Mouse (Mus musculus) kidney, adult 2 months (tissue): Measurements from ENCODE around the gene Cdc123.

ENCODE experiments used
- CTCF ChIP-seq: fragments of 200-500 bp; conservative IDR thresholded peaks from 2 replicates; pipeline ENCODE4 v1.5.1; 2011; ENCODE audit warnings: low read depth, mild to moderate bottlenecking, control low read depth, low read length, moderate library complexity, mixed read lengths; ENCODE audit not compliant: insufficient read depth, insufficient read length
- POLR2A ChIP-seq: fragments of 200-500 bp; IDR thresholded peaks from one replicate; pipeline ENCODE4 v1.6.1; 2011; ENCODE audit warnings: low read depth, low read length, control low read depth

- no peak for TF ChIP-seq CTCF
- no peak for TF ChIP-seq POLR2A
Measured at GRCm38 (mm10) chr2:5787391-5787790, 57.6 kb downstream of the Cdc123 start.
